Mouse (Mus musculus) urinary bladder, postnatal 36 days (tissue): ENCODE measurements around the gene Rpl5.
"Not testable (repeated sequence)": the region's sequence is repeated elsewhere in the genome, so short reads cannot be mapped to it uniquely, and the experiment has no call there.

ENCODE experiments used
- DNase-seq, 2 experiments: peaks; one replicate each; pipeline ENCODE4 v3.0.0; 2022; ENCODE audit warnings: low spot score in 2 of 2, mixed read lengths in 1 of 2

Rpl5 gene

DNA sequence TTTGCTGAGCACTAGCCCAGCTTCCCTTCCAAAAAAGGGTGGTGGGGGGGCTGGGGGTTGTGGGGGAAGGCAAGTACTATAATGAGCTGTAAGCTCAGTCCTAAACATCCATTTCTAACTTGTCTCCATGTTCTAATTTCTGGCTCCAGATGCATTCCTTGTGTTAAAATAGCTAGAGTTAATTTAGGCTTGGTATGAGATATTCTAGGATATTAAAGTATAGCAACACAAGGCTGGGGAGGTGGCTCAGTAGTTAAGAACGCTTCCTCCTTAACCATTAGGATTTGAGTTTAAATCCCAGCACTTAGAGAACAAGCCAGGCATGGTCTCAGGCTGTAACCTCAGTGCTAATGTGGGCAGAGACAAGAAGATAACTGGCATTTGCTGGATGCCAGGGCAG lies 4.0 kb upstream of the Rpl5 start:
- DNase-seq, result no peak

DNA sequence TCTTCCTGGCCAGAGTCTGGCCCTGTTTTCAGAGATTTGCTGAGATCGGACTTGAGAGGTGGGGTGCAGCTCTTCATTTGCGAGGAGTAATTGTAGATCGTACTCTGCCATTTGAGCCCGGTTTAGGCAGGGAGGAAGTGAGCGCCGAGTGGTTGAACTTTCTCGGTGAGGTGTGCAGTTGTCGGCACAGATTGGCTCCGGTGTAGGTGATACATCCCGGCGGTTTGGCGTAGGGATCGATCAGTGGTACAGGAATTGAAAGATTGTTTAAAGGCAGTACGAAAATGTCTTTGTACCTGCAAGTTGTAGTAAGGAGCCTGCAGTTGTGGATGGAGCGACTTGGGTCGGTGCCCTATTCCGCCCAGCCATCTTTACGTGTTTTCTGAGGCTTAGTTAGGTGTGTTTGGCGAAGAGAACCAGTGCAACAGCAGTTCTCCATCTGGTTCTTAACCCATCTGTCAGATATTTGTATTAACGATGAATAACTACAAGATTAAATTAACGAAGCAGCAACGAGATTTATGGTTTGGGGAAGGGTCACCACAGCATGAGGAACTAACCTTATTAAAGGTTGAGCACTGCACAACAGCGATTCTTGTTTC lies 813 bp downstream of the Rpl5 start:
- DNase-seq, result no peak

DNA sequence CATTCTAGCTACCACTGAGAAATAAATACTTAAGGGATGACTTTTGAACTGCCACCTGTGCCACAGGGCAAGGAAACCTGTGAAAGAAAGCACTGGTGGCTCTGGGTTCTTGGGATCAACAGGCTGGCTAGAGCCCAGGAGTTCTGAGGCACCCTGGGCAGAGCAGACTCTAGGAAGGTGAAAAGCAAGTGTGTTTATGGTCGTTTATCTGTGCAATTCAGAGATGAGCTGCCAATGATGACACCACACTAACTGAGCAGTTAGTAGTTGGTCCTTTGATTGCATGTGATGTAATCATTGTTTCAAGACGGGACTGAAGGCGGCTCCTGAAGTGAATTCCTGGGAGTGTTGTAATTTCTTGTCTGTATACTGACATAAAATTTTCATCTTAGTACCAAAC lies 4.0 kb downstream of the Rpl5 start:
- DNase-seq, result no peak

DNA sequence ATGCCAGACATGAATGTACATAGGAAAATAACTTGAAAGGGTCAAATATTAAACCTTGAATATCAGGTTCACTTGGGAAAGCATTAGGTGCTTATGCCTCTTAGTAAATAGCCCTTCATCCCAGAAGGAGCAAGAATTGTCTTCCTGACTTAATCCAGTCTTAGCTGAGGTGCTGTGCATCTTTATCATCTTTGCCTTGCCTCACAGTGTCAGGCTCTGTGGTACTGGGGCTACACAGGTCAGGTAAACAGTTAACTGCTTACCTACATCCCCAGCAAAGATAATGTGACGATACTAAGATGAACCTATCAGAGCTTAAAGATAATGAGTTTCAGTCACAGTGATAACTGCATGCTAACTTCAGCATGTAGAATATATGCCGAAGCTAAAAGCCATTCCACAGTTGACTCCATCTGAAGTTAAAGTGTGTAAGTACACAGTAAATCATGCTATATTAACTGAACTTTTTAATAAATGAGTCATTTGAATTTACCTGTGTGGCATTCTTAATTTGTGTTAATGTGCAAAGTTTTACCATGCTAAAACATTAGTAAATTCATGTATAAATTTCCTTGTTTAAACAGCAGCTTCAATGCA lies 8.3 kb downstream of the Rpl5 start:
- DNase-seq, result no peak

DNA sequence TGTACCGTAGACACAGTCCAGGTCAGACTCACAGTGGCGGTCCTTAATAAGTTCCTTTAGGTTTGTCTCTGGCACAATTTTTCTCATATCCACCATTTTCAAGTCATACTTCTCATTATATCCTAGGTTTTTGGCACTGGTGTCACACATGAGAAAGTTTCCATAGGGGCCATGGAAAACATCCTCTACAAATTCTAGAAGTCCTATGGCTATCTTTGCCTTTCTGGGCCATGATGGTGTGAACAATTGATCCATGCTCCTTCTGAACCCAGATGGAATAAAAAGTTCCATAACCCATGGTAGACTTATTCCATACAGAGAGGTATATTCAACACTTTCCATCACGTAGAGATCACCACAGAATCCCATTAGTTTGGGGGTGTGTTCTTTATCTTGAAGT lies 9.4 kb downstream of the Rpl5 start:
- DNase-seq, result no peak

DNA sequence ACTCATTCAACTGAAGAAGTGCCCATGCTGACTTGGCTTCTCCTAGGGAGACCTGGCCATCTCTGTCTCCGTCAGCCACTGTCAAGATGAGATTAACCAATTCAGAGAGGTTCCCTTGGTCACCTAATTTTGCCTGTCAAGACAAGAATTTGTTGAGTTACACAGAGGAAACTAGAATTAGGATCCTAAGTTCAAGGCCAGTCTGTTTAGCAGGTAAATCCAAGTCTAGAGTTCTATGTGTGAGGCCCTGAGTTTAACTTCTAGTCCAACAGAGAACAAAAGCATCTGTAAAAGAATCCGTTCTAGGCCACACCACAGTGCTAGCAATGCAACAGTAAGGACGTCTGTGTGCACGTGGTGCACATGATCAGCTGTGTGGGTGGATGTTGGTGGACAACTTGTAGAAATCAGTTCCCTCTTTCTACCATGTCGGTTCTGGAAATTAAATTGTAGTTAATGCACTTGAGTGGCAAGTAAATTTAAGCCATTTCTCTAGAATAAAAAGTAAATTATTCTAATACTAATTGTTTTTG lies 9.8 kb downstream of the Rpl5 start:
- DNase-seq, result no peak

DNA sequence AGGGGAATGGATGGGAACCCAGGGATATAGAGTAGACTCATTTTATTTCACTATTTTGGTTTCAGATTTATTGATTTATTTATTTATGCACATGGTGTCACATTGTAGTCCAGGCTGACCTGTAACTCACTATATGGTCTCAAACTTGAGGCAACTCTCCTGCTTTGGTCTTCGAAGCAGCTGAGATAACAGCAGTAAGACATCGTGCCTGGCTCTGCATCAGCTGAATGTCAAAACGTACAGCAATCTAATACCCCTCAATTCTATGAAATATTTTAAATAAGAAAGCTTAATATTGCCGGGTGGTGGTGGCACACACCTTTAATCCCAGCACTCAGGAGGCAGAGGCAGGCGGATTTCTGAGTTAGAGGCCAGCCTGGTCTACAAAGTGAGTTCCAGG lies 10.7 kb downstream of the Rpl5 start:
- DNase-seq, result no peak

DNA sequence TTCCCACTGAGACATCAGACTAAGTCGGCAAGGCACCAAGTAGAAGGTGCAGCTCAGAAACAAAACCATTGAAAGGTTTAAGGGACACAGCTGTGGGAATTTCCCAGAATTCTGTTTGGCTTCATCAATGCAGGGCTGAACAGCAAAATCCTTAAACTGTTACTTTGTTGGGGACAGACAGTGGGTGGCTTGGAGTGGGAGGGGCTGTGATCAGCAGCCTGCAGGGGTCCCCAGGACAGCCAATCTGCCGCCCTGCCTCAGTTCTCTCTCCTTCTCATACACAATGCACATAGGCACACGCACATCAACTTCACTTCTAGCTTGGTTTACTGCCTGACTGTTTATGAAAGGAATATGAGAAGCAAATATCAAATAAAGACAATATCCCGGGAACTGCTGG lies 15.0 kb downstream of the Rpl5 start:
- no peak for DNase-seq

DNA sequence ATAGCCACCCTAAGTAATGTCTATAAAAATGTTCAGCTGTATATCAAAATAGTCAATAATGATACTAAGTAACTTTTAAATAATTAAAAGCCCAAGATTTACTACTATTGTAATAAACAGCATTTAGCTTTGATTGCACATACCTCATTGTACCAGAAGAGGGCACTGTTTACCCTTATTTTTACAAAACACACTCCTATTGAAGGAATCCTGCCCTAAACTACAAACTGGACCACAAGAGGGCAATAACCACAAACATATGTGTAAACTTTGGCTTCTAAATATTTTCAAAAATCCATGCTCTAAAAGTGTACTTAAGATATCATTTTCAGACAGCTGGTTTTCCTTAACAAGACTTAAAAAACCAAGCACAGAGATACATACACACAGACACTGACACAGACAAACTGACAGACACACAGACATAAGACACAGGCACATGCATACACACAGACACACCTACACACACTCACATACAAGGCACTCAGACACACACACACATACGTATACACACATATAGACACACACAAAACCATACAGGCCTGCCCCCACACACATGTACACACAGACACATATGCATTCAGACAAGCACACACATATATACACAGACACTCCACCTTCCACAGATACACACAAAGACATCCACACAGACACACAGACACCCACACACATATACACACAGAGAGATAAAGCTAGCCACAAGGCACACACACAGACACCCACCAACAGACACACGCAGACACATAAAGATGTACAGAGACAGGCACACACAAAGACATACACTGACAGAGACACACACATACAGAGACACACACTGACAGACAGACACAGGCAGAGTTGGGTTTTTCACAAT lies 21.3 kb downstream of the Rpl5 start:
- DNase-seq, result peak in 1 of 2 experiments; percentile 13

DNA sequence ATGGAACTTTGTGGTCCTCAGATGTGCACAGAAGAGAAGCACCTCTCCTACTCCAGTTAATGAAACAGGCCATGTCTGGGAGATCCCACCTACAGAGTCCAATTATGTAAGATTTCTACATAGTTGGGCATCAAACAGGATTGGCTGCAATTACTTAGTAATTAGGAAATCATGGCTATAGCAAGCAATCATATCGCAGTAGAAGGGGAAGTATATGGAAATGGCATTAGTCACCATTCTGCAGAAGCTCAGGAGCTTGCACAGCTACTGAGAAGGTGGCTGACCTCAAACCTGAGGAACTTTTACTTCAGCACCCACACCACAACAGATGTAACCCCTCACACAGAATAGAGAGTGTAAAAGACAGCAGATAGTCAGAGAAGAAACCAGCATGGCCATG lies 22.5 kb downstream of the Rpl5 start:
- DNase-seq, result no peak

DNA sequence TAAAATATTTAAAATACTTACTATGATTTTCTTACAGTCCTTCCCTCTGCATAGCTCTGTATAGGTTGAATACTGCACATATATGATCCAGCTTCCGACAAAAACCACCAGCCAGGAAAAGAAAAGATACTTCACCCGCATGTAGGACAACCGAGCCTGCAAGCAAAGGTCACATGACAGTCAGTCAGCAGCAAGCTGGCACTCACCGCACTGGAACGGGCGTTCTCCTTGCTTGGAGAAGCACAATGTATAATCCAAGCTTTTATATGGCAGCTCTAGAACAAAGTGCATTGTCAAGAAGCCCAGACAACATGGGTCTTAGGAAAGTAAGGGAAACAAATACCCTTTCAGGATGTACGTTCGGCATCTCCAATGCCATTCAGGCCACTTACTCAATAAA lies 24.3 kb downstream of the Rpl5 start:
- no peak for DNase-seq

DNA sequence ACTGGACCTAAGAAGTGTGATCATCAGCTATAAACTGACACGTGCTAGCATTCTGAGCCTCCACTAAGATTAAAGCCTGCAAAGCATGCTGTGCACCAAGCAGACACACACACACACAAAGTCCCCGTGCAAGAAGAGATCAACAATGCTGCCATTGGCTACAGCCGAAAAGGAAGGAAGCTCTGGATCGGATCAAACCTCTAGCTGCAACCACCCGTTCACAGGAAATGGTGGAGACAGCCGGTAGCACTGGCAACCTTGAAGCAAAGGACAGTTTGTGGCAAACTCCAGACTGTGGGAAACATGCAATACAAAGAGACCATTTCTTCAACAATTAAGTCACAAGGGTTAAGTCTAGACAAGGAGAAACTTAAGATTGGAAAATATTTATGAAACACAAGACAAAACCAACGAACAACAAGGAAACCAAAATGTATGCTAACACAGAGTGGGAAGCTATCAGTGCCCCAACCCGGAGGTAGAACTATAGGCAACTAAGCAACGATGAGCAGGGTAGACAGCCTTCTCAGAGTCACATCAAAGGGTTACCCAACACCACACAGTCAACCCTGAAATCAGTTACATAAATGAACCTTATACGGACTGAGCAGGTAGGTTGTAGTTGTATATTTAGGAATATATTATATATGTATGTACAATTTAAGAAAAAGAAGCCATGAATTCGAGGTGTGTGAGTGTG lies 26.4 kb downstream of the Rpl5 start:
- no peak for DNase-seq

DNA sequence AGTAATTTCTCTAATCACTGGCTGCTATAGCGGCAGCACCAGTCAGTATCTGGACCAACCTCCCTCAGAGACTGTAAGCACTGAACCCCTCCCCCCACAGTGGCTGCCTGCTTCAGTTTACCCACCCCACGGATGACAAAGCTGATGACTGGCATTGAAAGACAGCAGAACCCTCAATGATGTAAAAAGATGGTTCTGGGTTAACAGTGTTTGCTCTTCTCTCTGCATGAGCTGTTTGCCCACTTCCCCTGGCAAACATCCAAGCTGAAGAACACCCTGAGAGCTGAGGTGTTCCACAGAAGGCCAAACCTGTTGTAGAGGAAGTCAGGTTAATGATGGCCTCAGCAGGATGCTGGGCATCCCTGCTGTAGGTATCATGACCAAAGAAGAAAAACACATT lies 32.3 kb downstream of the Rpl5 start:
- no peak for DNase-seq

DNA sequence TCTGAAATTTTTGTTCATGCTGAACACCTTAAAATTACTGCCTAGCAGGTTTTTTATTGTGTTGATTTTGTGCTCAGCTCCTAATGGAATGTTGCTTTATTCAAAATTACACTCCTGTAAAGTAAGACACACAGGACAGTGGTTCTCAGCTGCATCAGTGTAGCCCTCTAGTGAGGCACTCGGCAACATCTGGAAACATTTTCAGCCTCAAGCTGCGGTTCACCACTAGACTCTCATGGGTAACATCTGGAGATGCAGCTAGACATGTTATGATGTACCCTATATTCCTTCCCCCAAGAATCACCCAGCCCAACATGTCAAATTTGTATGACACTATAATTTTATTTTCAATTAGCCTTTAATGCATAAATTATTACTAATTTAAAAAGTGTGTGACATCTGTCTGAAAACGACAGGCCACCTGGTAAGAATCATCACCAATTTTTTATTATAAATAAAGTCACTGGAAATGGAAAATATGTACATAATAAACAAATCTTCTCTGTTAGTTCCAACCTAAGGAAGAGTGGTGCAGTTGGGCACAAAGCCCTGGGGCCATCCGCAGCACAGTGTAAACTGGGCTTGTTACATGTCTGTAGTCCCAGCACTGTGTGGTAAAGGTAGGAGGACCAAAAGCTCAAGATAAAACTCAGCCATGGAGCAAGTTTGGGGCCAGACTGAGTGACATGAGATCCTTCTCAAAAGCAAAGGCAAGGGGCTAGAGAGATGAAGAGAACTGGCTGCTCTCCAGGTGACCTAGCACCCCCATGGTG lies 33.1 kb downstream of the Rpl5 start:
- no peak for DNase-seq

DNA sequence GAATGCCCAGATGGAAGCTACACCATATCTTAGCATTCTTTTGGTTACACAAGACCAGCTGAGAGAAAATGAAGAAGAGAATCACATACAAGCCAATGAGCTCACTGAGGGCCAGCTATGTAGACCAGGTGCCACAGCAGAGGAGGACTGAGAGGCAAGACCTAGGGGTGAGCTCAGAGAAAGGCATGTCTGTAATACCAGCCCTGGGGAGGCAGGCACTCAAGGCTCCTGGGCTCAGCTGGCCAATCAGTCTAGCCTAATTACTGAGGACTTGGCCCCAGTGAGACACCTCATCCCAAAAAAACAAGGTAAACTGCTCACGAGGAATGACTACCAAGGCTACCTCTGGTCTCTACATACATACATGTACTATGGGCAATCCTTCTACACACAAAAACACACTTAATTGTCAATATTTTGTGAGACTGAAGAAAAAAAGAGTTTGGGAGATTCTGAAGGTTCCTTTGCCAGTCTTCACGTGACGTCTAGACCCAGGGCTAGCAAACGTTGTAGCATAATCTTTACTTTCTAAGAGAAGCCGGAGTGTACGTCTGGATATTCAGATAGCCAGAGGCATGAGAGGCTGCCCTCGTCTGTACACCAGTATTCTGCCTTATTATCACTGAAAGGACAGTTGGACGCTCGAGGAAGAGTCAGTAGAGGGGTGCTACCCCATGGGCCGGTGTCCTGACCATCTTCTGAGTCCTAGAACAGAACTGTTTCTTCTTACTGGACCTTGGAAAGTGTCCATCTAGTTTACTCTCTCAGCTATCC lies 34.7 kb downstream of the Rpl5 start:
- no peak for DNase-seq

DNA sequence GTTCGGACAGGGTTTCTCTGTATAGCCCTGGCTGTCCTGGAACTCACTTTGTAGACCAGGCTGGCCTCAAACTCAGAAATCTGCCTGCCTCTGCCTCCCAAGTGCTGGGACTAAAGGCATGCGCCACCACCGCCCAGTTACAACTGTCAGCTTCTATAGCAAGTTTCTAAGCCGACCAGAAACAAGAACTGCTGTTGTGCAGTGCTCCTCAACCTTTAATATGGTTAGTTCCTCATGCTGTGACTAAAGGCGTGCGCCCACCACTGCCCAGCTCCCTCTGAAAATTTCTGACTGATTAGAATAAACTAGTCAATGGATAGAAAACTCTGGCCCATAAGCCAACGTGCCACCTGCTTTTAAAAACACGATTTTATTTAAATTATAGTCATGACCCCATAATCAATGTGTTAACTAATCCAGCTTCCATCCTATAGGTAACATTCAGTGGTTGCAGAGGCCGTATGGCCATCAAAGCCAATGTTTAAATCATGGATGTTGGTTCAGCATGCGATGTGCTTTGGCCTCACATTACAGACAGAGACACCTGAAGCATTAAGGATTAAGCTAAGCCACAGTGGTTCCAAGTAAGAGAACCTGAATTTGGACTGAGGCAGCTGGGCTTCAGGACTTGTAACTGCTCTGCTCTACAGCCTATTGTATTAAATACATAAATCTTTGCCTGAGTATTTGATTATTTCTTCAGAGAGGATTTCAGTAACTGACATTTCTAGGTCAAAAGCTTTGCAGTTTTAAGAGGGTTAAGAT lies 36.5 kb downstream of the Rpl5 start:
- DNase-seq, result no peak

DNA sequence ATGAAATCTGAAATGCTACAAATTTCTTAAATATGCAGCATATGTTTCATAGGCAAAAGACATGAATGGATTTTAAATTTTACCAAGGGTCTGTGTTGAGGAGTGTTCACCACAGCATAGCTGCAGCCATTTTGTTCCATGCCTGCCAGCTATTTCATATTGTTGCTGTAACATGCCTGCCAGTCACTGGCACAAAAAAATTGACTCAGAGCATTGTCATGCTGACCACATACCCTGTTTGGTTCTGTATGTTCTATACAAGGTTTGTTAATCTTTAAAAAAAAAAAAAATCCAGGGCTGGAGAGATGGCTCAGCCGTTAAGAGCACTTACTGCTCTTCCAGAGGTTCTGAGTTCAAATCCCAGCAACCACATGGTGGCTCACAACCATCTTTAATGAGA lies 38.2 kb downstream of the Rpl5 start:
- DNase-seq, result not testable (repeated sequence)

DNA sequence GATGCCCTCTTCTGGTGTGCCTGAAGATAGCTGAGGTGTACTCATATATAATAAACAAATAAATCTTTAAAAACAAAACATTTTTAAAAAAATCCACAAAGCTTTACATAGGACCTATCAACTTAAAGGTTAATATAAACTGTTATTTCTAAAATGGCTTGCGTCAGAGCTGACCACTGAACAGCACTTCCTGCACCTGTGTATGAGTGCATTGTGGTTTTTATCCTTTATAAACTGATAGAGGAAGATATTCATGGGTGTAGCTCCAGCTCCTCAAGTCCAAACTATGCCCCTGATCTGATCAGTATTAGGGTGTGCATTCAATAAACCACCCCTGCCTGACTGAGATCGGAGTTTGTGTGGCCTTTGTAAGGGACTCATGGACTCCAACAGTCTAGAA lies 38.6 kb downstream of the Rpl5 start:
- DNase-seq, result no peak

DNA sequence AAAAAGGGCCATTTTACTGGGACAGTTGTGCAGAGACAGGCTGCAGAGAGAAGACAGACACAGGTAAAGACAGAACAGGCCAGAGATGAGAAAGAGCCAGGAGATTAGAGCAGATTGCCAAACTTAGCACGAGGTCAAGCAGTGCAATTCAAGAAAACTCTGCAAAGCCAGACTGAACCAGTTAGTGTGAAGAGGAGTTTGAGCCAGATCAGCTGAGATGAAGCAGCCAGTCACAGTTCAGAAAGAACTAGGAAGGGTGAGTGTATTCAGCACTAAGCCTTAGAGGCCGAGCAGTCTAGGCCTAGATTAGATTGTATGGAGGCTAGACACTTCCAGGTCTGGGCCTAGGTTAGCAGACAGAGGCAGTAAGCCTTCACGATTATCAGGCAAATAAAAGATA lies 39.4 kb downstream of the Rpl5 start:
- no peak for DNase-seq

DNA sequence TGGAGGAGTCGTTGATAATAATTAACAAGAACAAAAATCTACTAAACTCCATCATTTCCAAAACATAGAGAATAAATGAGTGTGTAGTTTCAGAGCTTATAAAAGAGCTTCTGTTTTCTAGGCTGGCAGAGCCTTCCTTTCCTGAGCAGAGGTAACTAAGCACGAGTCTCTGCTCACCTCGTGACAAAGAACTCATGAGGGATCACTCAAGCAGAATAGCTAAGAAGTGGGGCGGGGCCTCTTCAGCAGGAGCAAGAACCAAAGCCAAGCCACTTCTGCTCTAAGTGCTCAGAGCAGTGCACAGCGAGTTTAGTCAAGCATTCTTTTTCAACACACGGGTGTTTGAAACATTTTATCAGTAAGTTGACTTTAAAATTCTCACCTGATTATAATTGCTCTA lies 40.9 kb downstream of the Rpl5 start:
- no peak for DNase-seq
